Mouse (Mus musculus): ENCODE data around the gene Col28a1. TPM values are rescaled to one million over a fixed set of nuclear protein-coding genes. Genes with fewer than 3 reads are reported as not detected.

Gene Col28a1
- polyA plus RNA-seq, 1 experiment from 2014 or later = 0.09 TPM

GRCm38 (mm10) chr6:8152551-8153361 is 39.7 kb downstream of the Col28a1 start:
- 51% methylated on average over 10 of the region's 10 CpGs for WGBS
- Histone ChIP-seq H3K27ac (ENCODE audit: low read depth, low read length) (no peak overlapping the region), H3K9ac (ENCODE audit: low read length) (no peak overlapping the region), H3K4me2 (ENCODE audit: low read depth, low read length, severe bottlenecking) (no peak overlapping the region), H3K9me3 (ENCODE audit: control insufficient read depth, low read length) (no peaks in the 10 kb centered on the region), H3K4me1 (replicated peaks; ENCODE audit: control insufficient read depth, insufficient read depth, low read length) (no peaks in the 10 kb centered on the region), H3K27me3 (ENCODE audit: control insufficient read depth, insufficient read depth, low read length) (no peaks in the 10 kb centered on the region), H3K36me3 (ENCODE audit: control insufficient read depth, insufficient read depth, low read length) (no peaks in the 10 kb centered on the region), H3K4me3 (ENCODE audit: low read depth, low read length) (no peak overlapping the region)
- DNase-seq (ENCODE audit: low spot score) = no peak
- ATAC-seq (replicated peaks; ENCODE audit: low FRiP score) = no peak; the same call in 1 of the 2 replicates

GRCm38 (mm10) chr6:8148916-8149315 is 43.5 kb downstream of the Col28a1 start:
- Histone ChIP-seq H3K4me3 (ENCODE audit: low read depth, low read length) (no peak overlapping the region), H3K27ac (ENCODE audit: low read depth, low read length) (no peak overlapping the region), H3K9me3 (ENCODE audit: control insufficient read depth, low read length) (no peaks in the 10 kb centered on the region), H3K27me3 (ENCODE audit: control insufficient read depth, insufficient read depth, low read length) (no peaks in the 10 kb centered on the region), H3K9ac (ENCODE audit: low read length) (no peak overlapping the region), H3K36me3 (ENCODE audit: control insufficient read depth, insufficient read depth, low read length) (no peaks in the 10 kb centered on the region), H3K4me2 (ENCODE audit: low read depth, low read length, severe bottlenecking) (no peak overlapping the region), H3K4me1 (replicated peaks; ENCODE audit: control insufficient read depth, insufficient read depth, low read length) (no peaks in the 10 kb centered on the region)
- ATAC-seq (replicated peaks; ENCODE audit: low FRiP score) = no peak
- DNase-seq (ENCODE audit: low spot score) = no peak
- WGBS = 72% methylated on average over 2 of the region's 2 CpGs

GRCm38 (mm10) chr6:8141881-8142280 is 50.5 kb downstream of the Col28a1 start:
- Histone ChIP-seq H3K27ac (ENCODE audit: low read depth, low read length) (no peak overlapping the region), H3K4me2 (ENCODE audit: low read depth, low read length, severe bottlenecking) (no peak overlapping the region), H3K4me1 (replicated peaks; ENCODE audit: control insufficient read depth, insufficient read depth, low read length) (no peaks in the 10 kb centered on the region), H3K27me3 (ENCODE audit: control insufficient read depth, insufficient read depth, low read length) (no peaks in the 10 kb centered on the region), H3K9ac (ENCODE audit: low read length) (no peak overlapping the region), H3K4me3 (ENCODE audit: low read depth, low read length) (no peak overlapping the region), H3K36me3 (ENCODE audit: control insufficient read depth, insufficient read depth, low read length) (no peaks in the 10 kb centered on the region), H3K9me3 (ENCODE audit: control insufficient read depth, low read length) (no peaks in the 10 kb centered on the region)
- ATAC-seq (replicated peaks; ENCODE audit: low FRiP score) (no peak), DNase-seq (ENCODE audit: low spot score) (no peak)
- 53% methylated on average over 1 of the region's 1 CpGs for WGBS

GRCm38 (mm10) chr6:8130149-8130548 is 62.3 kb downstream of the Col28a1 start:
- no peaks in the 10 kb centered on the region for H3K36me3 ChIP-seq (ENCODE audit: control insufficient read depth, insufficient read depth, low read length)
- 74% methylated on average over 7 of the region's 7 CpGs for WGBS
- no peak overlapping the region for H3K4me2 ChIP-seq (ENCODE audit: low read depth, low read length, severe bottlenecking)
- no peaks in the 10 kb centered on the region for H3K9me3 ChIP-seq (ENCODE audit: control insufficient read depth, low read length)
- ATAC-seq (replicated peaks; ENCODE audit: low FRiP score) (no peak), DNase-seq (ENCODE audit: low spot score) (no peak)
- no peak overlapping the region for H3K9ac ChIP-seq (ENCODE audit: low read length)
- no peak overlapping the region for H3K27ac ChIP-seq (ENCODE audit: low read depth, low read length)
- H3K27me3 ChIP-seq (ENCODE audit: control insufficient read depth, insufficient read depth, low read length) = no peaks in the 10 kb centered on the region
- H3K4me3 ChIP-seq (ENCODE audit: low read depth, low read length) = no peak overlapping the region
- H3K4me1 ChIP-seq (replicated peaks; ENCODE audit: control insufficient read depth, insufficient read depth, low read length) = no peaks in the 10 kb centered on the region

- Histone ChIP-seq H3K4me3 (ENCODE audit: low read depth, low read length) (no peak overlapping the region), H3K9me3 (ENCODE audit: control insufficient read depth, low read length) (no peaks in the 10 kb centered on the region), H3K9ac (ENCODE audit: low read length) (no peak overlapping the region), H3K27me3 (ENCODE audit: control insufficient read depth, insufficient read depth, low read length) (no peaks in the 10 kb centered on the region), H3K4me2 (ENCODE audit: low read depth, low read length, severe bottlenecking) (no peak overlapping the region), H3K4me1 (replicated peaks; ENCODE audit: control insufficient read depth, insufficient read depth, low read length) (no peaks in the 10 kb centered on the region), H3K36me3 (ENCODE audit: control insufficient read depth, insufficient read depth, low read length) (no peaks in the 10 kb centered on the region), H3K27ac (ENCODE audit: low read depth, low read length) (no peak overlapping the region)
- DNase-seq (ENCODE audit: low spot score) (no peak), ATAC-seq (replicated peaks; ENCODE audit: low FRiP score) (no peak)
- WGBS = 82% methylated on average over 1 of the region's 1 CpGs
These were observed 64.3 kb downstream of the Col28a1 start for GRCm38 (mm10) chr6:8128164-8128563.

GRCm38 (mm10) chr6:8126545-8126944 is 65.9 kb downstream of the Col28a1 start:
- Histone ChIP-seq H3K4me3 (ENCODE audit: low read depth, low read length) (no peak overlapping the region), H3K4me2 (ENCODE audit: low read depth, low read length, severe bottlenecking) (no peak overlapping the region), H3K9ac (ENCODE audit: low read length) (no peak overlapping the region), H3K9me3 (ENCODE audit: control insufficient read depth, low read length) (no peaks in the 10 kb centered on the region), H3K36me3 (ENCODE audit: control insufficient read depth, insufficient read depth, low read length) (no peaks in the 10 kb centered on the region), H3K27me3 (ENCODE audit: control insufficient read depth, insufficient read depth, low read length) (no peaks in the 10 kb centered on the region), H3K4me1 (replicated peaks; ENCODE audit: control insufficient read depth, insufficient read depth, low read length) (no peaks in the 10 kb centered on the region), H3K27ac (ENCODE audit: low read depth, low read length) (no peak overlapping the region)
- ATAC-seq (replicated peaks; ENCODE audit: low FRiP score) = no peak
- WGBS = 51% methylated on average over 3 of the region's 3 CpGs
- DNase-seq (ENCODE audit: low spot score) = no peak

GRCm38 (mm10) chr6:8119116-8119515 is 73.3 kb downstream of the Col28a1 start:
- no peaks in the 10 kb centered on the region for H3K27me3 ChIP-seq (ENCODE audit: control insufficient read depth, insufficient read depth, low read length)
- no peak for ATAC-seq (replicated peaks; ENCODE audit: low FRiP score)
- H3K27ac ChIP-seq (ENCODE audit: low read depth, low read length) = no peak overlapping the region
- DNase-seq (ENCODE audit: low spot score) = no peak
- H3K36me3 ChIP-seq (ENCODE audit: control insufficient read depth, insufficient read depth, low read length) = no peaks in the 10 kb centered on the region
- 60% methylated on average over 2 of the region's 2 CpGs for WGBS
- no peak overlapping the region for H3K4me2 ChIP-seq (ENCODE audit: low read depth, low read length, severe bottlenecking)
- no peak overlapping the region for H3K9ac ChIP-seq (ENCODE audit: low read length)
- H3K9me3 ChIP-seq (ENCODE audit: control insufficient read depth, low read length) = no peaks in the 10 kb centered on the region
- H3K4me3 ChIP-seq (ENCODE audit: low read depth, low read length) = no peak overlapping the region
- no peaks in the 10 kb centered on the region for H3K4me1 ChIP-seq (replicated peaks; ENCODE audit: control insufficient read depth, insufficient read depth, low read length)

GRCm38 (mm10) chr6:8118577-8118976 is 73.8 kb downstream of the Col28a1 start:
- Histone ChIP-seq H3K4me2 (ENCODE audit: low read depth, low read length, severe bottlenecking) (no peak overlapping the region), H3K27ac (ENCODE audit: low read depth, low read length) (no peak overlapping the region), H3K27me3 (ENCODE audit: control insufficient read depth, insufficient read depth, low read length) (no peaks in the 10 kb centered on the region), H3K4me3 (ENCODE audit: low read depth, low read length) (no peak overlapping the region), H3K36me3 (ENCODE audit: control insufficient read depth, insufficient read depth, low read length) (no peaks in the 10 kb centered on the region), H3K4me1 (replicated peaks; ENCODE audit: control insufficient read depth, insufficient read depth, low read length) (no peaks in the 10 kb centered on the region), H3K9ac (ENCODE audit: low read length) (no peak overlapping the region), H3K9me3 (ENCODE audit: control insufficient read depth, low read length) (no peaks in the 10 kb centered on the region)
- no peak for DNase-seq (ENCODE audit: low spot score)
- ATAC-seq (replicated peaks; ENCODE audit: low FRiP score) = no peak
- 80% methylated on average over 2 of the region's 2 CpGs for WGBS

All from forebrain, embryonic 11.5 days (tissue).